Mouse (Mus musculus): ENCODE data around the gene C1qtnf9.

- TF ChIP-seq POLR2A (IDR thresholded peaks at IDR 0.05; ENCODE audit: low read depth, low read length) (no peak), CTCF (conservative IDR thresholded peaks at IDR 0.05; ENCODE audit: insufficient read depth, insufficient read length, low read depth, low read length) (no peak)
These were observed 27.4 kb upstream of the C1qtnf9 start for GRCm38 (mm10) chr14:60740507-60740906.
